Mouse (Mus musculus) neural tube, embryonic 15.5 days (tissue): ENCODE results near the gene Spata48. TPM values are rescaled to one million over a fixed set of nuclear protein-coding genes. Genes with fewer than 3 reads are reported as not detected.

Experiments used
- ATAC-seq: fragments of 200-750 bp; cut with Nextera tagmentation; 2 replicates; pipeline ENCODE4 v1.8.0; 2017; ENCODE audit warnings: mild to moderate bottlenecking, moderate TSS enrichment, moderate library complexity; ENCODE audit not compliant: low FRiP score
- H3K27ac ChIP-seq: fragments of 300-500 bp; sonication (generic); replicated peaks from 2 replicates; pipeline ENCODE4 v1.5.1; 2015; ENCODE audit warnings: mild to moderate bottlenecking, inconsistent platforms
- H3K27me3 ChIP-seq: fragments of 300-500 bp; sonication (generic); replicated peaks from 2 replicates; pipeline ENCODE4 v1.6.1; 2015; ENCODE audit warnings: inconsistent platforms
- H3K36me3 ChIP-seq: fragments of 300-500 bp; sonication (generic); 2 replicates; pipeline ENCODE4 v1.6.1; 2015; ENCODE audit warnings: inconsistent platforms
- H3K4me1 ChIP-seq: fragments of 300-500 bp; sonication (generic); 2 replicates; pipeline ENCODE4 v1.6.1; 2015; ENCODE audit warnings: inconsistent platforms
- H3K4me2 ChIP-seq: fragments of 300-500 bp; sonication (generic); 2 replicates; pipeline ENCODE4 v1.6.1; 2015; ENCODE audit warnings: inconsistent platforms, mild to moderate bottlenecking, moderate library complexity
- H3K4me3 ChIP-seq: fragments of 300-500 bp; sonication (generic); replicated peaks from 2 replicates; pipeline ENCODE4 v1.5.1; 2015; ENCODE audit warnings: mild to moderate bottlenecking, inconsistent platforms
- H3K9ac ChIP-seq: fragments of 300-500 bp; sonication (generic); replicated peaks from 2 replicates; pipeline ENCODE4 v1.6.1; 2015; ENCODE audit warnings: mild to moderate bottlenecking, inconsistent platforms
- H3K9me3 ChIP-seq: fragments of 300-500 bp; sonication (generic); replicated peaks from 2 replicates; pipeline ENCODE4 v1.6.1; 2016; ENCODE audit warnings: inconsistent platforms
- WGBS: fragments of 180-500 bp; shearing (Covaris S2); methylation state at CpG from one replicate; pipeline ENCODE4 v1.1.7; 2015; ENCODE audit warnings: mixed read lengths; 5-methylcytosine and 5-hydroxymethylcytosine counted together
- polyA plus RNA-seq: library from polyadenylated mRNA; unstranded; fragments of >200 nt; fragmentation: Nextera tagmentation; extraction: Ambion mirVana; gene quantifications from 2 replicates; pipeline ENCODE4 v1.2.1, GENCODE M21; 2015

Gene Spata48
- polyA plus RNA-seq, 1 experiment from 2014 or later = 0.93 TPM

DNA sequence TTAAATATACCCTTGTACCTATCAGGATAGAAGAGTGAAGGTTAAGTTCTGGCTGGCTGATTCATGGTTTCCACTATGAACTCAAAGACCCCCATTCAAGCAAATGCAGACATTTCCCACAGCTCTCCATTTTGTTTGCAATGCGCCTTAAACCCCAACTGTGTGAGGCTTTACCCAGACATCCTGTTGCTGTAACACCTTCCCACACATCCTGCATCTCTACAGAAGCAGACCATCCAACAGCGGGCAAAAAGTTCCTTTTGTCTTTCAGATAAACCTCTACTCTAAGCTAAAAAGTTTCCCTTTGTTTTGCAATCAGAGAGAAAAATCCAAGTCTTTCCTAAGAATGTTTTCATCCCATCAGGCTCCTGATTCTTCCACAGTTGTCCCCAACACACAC lies 50.2 kb downstream of the Spata48 start:
- Histone ChIP-seq H3K27ac (no peak overlapping the region), H3K36me3 (no peaks in the 10 kb centered on the region), H3K4me1 (no peaks in the 10 kb centered on the region), H3K9ac (no peak overlapping the region), H3K27me3 (no peaks in the 10 kb centered on the region), H3K9me3 (no peaks in the 10 kb centered on the region), H3K4me3 (no peak overlapping the region), H3K4me2 (no peak overlapping the region)
- ATAC-seq = no peak
- 47% methylated on average over 2 of the region's 2 CpGs for WGBS

DNA sequence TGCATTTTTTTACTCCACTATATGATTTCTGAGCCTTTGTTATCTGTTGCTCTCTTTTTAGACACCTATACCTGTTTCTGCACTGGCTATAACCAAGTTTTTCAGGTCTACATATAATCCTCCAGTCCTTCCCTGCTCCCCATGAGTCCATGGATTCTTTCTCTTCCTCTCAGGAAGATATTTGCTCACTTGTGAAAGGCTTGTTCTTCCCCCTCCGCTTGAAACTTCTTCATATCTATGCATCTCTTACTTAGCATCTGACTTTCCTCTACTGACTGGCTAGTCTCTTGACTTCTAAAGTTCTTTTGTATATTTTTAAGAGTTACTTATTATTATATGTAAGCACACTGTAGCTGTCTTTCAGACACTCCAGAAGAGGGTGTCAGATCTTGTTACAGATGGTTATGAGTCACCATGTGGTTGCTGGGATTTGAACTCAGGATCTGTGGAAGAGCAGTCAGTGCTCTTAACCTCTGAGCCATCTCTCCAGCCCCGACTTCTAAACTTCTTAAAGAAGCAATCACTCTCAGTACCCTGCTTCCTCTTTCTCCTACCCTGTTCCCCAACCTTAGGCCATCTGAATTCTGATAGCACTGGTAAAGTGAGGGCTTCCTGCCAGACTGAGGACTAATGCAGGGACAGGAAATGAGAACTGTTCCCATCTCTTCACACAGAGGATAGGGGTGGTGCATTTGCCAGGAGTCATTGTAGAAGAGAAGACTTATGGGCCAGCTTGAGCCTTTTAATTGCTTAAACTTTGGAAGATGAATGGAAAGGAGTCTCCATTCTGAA lies 51.3 kb downstream of the Spata48 start:
- H3K27ac ChIP-seq = no peak overlapping the region
- no peaks in the 10 kb centered on the region for H3K4me1 ChIP-seq
- H3K9ac ChIP-seq = no peak overlapping the region
- no peaks in the 10 kb centered on the region for H3K27me3 ChIP-seq
- no peaks in the 10 kb centered on the region for H3K36me3 ChIP-seq
- ATAC-seq = no peak
- no peaks in the 10 kb centered on the region for H3K9me3 ChIP-seq
- no peak overlapping the region for H3K4me3 ChIP-seq
- no peak overlapping the region for H3K4me2 ChIP-seq
- whole genome bisulfite sequencing = 82% methylated on average over 2 of the region's 2 CpGs

DNA sequence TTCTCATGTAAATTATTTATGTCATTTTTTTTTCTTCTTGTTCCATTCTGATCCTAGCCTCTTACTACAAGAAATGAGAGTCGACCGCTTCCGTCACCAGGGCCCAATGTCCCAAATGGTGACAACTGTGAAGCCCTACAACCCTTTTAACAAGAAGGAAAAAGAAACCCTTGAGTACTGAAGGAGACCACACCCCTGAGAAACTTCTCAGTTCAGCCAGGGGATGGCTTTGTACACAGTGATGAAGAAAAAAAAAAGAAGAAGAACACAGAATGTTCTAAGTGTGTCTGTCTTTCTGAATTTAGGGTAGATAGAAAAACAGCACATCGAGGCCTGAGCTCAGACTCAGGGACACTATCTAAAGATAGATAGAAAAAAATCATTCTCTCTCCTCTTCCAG lies 53.0 kb downstream of the Spata48 start:
- no peaks in the 10 kb centered on the region for H3K36me3 ChIP-seq
- no peak for ATAC-seq
- no peaks in the 10 kb centered on the region for H3K9me3 ChIP-seq
- H3K27me3 ChIP-seq = no peaks in the 10 kb centered on the region
- no peak overlapping the region for H3K4me3 ChIP-seq
- no peak overlapping the region for H3K4me2 ChIP-seq
- WGBS = 93% methylated on average over 4 of the region's 4 CpGs
- H3K27ac ChIP-seq = no peak overlapping the region
- H3K9ac ChIP-seq = no peak overlapping the region
- H3K4me1 ChIP-seq = no peaks in the 10 kb centered on the region

DNA sequence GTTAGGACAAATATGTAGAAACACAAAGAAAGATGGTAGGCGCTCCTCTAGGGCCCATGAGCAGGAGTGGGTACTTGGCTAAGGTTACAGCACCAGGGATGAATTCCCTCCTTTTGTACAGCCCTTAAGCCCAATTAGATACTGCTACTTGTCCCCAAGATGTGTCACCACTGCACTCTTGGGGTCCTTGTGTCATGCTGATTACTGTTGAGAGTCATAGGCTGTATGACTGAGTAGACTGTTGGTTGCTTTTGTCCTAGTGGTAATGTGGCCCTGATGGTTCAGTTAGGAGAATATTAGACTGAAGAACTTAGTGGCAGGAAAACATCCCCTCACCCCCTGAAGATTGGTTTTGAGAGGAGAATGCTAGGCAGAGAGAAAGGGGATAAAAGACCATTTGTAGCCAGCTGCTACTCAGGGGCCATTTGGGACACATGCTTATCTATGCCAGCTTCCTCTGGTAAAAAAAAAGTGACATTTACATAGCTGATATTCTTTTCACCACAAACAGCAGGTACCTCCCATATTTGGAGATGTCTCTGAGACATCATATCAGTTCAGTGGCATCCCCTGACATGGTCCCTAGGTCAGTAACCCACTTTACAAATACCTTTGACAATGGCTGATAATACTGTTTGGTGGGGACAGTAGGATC lies 56.0 kb downstream of the Spata48 start:
- no peak for ATAC-seq
- no peak overlapping the region for H3K4me3 ChIP-seq
- no peaks in the 10 kb centered on the region for H3K9me3 ChIP-seq
- no peak overlapping the region for H3K27ac ChIP-seq
- no peaks in the 10 kb centered on the region for H3K36me3 ChIP-seq
- H3K27me3 ChIP-seq = no peaks in the 10 kb centered on the region
- 95% methylated on average over 1 of the region's 1 CpGs for WGBS
- no peak overlapping the region for H3K4me2 ChIP-seq
- no peak overlapping the region for H3K9ac ChIP-seq
- H3K4me1 ChIP-seq = no peaks in the 10 kb centered on the region

DNA sequence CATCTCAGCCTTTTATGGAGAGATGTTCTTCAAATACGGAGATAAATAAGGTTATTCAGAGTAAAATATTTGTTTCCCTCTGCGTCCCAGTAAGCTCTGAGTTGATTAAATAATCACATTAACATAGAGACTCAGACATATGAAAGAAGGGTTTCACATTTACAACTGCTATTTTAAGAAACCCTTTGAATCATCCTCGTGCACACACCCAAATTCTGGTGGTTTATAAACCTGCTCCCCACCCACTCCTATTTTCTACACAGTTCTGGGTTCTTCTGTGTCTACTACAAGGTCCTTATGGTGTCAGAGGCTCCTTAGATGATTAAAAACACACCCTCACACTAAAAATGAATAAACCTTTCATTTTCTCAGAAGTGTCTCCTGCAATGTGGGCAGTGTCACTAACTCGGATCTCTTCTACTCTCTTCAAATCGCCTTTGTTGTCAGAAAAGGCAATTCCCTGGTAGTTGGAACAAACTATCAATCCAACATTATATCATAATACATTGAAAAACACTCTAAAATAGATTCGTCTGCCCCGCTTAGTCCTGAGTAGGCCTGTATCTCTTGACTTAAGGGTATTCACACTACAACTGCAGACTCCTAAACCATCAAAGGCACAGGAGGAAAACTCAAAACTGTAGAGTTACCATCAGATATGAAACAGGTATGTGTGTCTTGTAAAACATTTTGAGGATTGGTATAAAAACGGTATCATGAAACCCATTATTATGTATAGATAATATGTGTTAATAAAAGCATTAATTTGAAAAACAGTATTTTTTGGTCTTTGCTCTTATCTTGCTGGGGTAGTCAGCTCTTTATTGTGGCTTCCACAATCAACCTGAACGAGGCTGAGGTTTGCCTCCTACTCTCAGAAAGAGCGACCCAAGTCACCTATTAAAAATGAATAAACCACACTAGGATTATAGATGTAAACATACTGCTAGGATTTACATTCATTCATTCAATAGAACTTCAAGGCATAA lies 57.7 kb downstream of the Spata48 start:
- ATAC-seq = no peak
- Histone ChIP-seq H3K27me3 (no peaks in the 10 kb centered on the region), H3K4me3 (no peak overlapping the region), H3K4me1 (no peaks in the 10 kb centered on the region), H3K9ac (no peak overlapping the region), H3K27ac (no peak overlapping the region), H3K9me3 (no peaks in the 10 kb centered on the region), H3K36me3 (no peaks in the 10 kb centered on the region), H3K4me2 (no peak overlapping the region)
- WGBS = 89% methylated on average over 10 of the region's 10 CpGs

DNA sequence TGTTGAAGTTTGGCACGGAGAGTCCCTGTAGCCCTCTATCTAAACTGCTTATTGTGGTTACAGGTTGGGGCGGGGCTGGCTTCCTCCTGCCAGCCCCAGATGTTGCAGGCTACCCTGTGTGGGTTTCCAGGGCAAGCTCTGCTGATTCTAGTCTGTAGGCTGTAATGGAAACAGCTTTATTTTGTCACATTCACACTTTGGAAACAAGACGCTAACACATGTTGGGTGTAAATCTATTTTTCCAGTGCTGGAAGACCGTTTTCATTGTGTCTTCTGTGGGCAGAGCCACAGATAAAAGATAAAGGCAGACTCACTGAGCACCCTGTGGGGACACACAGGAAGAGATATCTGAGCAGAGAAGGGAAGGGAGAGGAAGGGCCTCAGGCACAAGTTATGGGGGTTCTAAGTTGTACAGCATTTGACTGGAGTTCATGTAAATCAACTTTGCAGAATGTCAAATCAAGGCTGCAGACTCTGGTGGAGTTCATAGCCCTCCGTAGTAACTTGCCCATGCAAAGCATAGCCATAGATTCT lies 60.1 kb downstream of the Spata48 start:
- Histone ChIP-seq H3K27ac (no peak overlapping the region), H3K4me3 (no peak overlapping the region), H3K4me2 (no peak overlapping the region), H3K9me3 (no peaks in the 10 kb centered on the region), H3K36me3 (no peaks in the 10 kb centered on the region), H3K9ac (no peak overlapping the region), H3K4me1 (no peaks in the 10 kb centered on the region), H3K27me3 (no peaks in the 10 kb centered on the region)
- no peak for ATAC-seq
- WGBS = 77% methylated on average over 5 of the region's 5 CpGs

DNA sequence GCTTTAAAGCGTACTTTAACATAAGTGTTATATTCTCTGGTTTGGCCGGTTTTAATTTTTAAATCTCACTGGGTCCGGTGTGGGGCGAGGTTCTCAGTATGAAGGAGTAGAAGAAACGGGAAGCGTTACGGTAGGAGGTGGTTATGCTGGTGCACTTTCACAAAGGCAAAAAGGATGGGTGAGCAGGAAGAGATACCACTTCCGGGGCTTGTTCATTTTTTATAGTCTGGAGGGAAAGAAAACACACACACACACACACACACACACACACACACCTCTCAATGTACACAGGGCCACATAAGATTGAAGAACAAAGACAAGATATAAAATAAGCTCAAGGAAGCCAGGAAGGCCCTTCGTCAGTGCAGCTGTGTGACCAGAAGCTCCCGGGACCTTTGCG lies 66.9 kb downstream of the Spata48 start:
- ATAC-seq = no peak
- Histone ChIP-seq H3K27me3 (no peaks in the 10 kb centered on the region), H3K4me1 (no peaks in the 10 kb centered on the region), H3K4me3 (no peak overlapping the region), H3K9ac (no peak overlapping the region), H3K27ac (no peak overlapping the region), H3K9me3 (no peaks in the 10 kb centered on the region), H3K36me3 (no peaks in the 10 kb centered on the region), H3K4me2 (no peak overlapping the region)
- WGBS = 84% methylated on average over 11 of the region's 11 CpGs

DNA sequence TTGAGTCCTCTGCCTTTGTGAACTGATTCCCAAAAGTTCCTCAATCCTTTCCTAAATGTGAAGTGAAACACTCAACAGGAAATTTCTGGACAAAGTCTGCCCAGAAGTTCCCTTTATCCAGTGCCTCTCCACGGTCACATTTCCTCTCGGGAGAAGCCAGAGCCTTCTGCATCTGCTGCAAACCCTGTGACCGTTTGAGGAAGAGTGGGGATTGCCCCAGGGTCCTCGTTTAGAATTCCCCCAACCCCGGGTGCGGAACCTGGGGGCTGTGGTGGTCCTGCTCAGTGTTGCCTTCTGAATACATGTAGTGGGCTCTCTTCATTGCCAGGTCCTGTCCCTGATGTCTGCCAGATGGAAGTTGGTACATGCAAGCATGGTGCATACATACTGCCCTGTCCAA lies 67.3 kb downstream of the Spata48 start:
- ATAC-seq = no peak
- no peak overlapping the region for H3K9ac ChIP-seq
- no peak overlapping the region for H3K4me2 ChIP-seq
- no peaks in the 10 kb centered on the region for H3K27me3 ChIP-seq
- no peaks in the 10 kb centered on the region for H3K36me3 ChIP-seq
- no peaks in the 10 kb centered on the region for H3K9me3 ChIP-seq
- WGBS = 72% methylated on average over 6 of the region's 6 CpGs
- no peak overlapping the region for H3K27ac ChIP-seq
- no peak overlapping the region for H3K4me3 ChIP-seq
- no peaks in the 10 kb centered on the region for H3K4me1 ChIP-seq

- ATAC-seq = no peak
- no peaks in the 10 kb centered on the region for H3K4me1 ChIP-seq
These were observed 68.2 kb downstream of the Spata48 start for GRCm38 (mm10) chr11:11530126-11530525.

GRCm38 (mm10) chr11:11536295-11536694 lies 74.4 kb downstream of the Spata48 start:
- H3K4me3 ChIP-seq = no peak overlapping the region
- H3K27ac ChIP-seq = no peak overlapping the region
- H3K36me3 ChIP-seq = no peaks in the 10 kb centered on the region
- no peak overlapping the region for H3K9ac ChIP-seq
- 89% methylated on average over 1 of the region's 1 CpGs for WGBS
- H3K4me1 ChIP-seq = no peaks in the 10 kb centered on the region
- no peak for ATAC-seq
- H3K27me3 ChIP-seq = no peaks in the 10 kb centered on the region
- H3K4me2 ChIP-seq = no peak overlapping the region
- no peaks in the 10 kb centered on the region for H3K9me3 ChIP-seq

More at GRCm38 (mm10) chr11:11530126-11530525, 68.2 kb downstream of the Spata48 start:
- H3K4me2 ChIP-seq = no peak overlapping the region
- H3K9me3 ChIP-seq = no peaks in the 10 kb centered on the region
- no peak overlapping the region for H3K4me3 ChIP-seq
- H3K36me3 ChIP-seq = no peaks in the 10 kb centered on the region
- H3K9ac ChIP-seq = no peak overlapping the region
- H3K27me3 ChIP-seq = no peaks in the 10 kb centered on the region
- H3K27ac ChIP-seq = no peak overlapping the region
- 73% methylated on average over 2 of the region's 2 CpGs for WGBS

GRCm38 (mm10) chr11:11545948-11546347 lies 84.1 kb downstream of the Spata48 start:
- Histone ChIP-seq H3K36me3 (no peaks in the 10 kb centered on the region), H3K27ac (no peak overlapping the region), H3K4me3 (no peak overlapping the region), H3K27me3 (no peaks in the 10 kb centered on the region), H3K9me3 (no peaks in the 10 kb centered on the region), H3K9ac (no peak overlapping the region), H3K4me1 (no peaks in the 10 kb centered on the region), H3K4me2 (no peak overlapping the region)
- 92% methylated on average over 3 of the region's 3 CpGs for WGBS
- no peak for ATAC-seq
